Mouse (Mus musculus) kidney, postnatal 0 days (tissue): ENCODE data around the gene Adam17. TPM values are rescaled to one million over a fixed set of nuclear protein-coding genes. Genes with fewer than 3 reads are reported as not detected.

Experiments
- ATAC-seq: fragments of 200-750 bp; cut with Nextera tagmentation; replicated peaks from 2 replicates; pipeline ENCODE4 v1.8.0; 2017; ENCODE audit warnings: low read depth, moderate number of reproducible peaks, moderate TSS enrichment, moderate library complexity; ENCODE audit not compliant: low FRiP score
- DNase-seq: peaks from one replicate; pipeline ENCODE4 v3.0.0-alpha.2; 2016; ENCODE audit warnings: low spot score
- H3K27ac ChIP-seq: fragments of 300-500 bp; sonication (generic); 2 replicates; pipeline ENCODE4 v1.5.1; 2014; ENCODE audit warnings: mild to moderate bottlenecking
- H3K27me3 ChIP-seq: fragments of 300-500 bp; sonication (generic); 2 replicates; pipeline ENCODE4 v1.6.1; 2014; ENCODE audit warnings: low read length, mixed read lengths; ENCODE audit not compliant: insufficient read depth
- H3K36me3 ChIP-seq: fragments of 300-500 bp; sonication (generic); 2 replicates; pipeline ENCODE4 v1.6.1; 2014; ENCODE audit warnings: low read length, mixed read lengths; ENCODE audit not compliant: insufficient read depth
- H3K4me1 ChIP-seq: fragments of 300-500 bp; sonication (generic); replicated peaks from 2 replicates; pipeline ENCODE4 v1.6.1; 2014; ENCODE audit warnings: antibody characterized with exemption, low read length, mixed read lengths; ENCODE audit not compliant: insufficient read depth
- H3K4me2 ChIP-seq: fragments of 300-500 bp; sonication (generic); 2 replicates; pipeline ENCODE4 v1.6.1; 2014; ENCODE audit warnings: mild to moderate bottlenecking, low read length, moderate library complexity, mixed read lengths
- H3K4me3 ChIP-seq: fragments of 300-500 bp; sonication (generic); replicated peaks from 2 replicates; pipeline ENCODE4 v1.5.1; 2014; ENCODE audit warnings: low read depth, low read length
- H3K9ac ChIP-seq: fragments of 300-500 bp; sonication (generic); 2 replicates; pipeline ENCODE4 v1.6.1; 2014; ENCODE audit warnings: low read depth, low read length
- H3K9me3 ChIP-seq: fragments of 300-500 bp; sonication (generic); replicated peaks from 2 replicates; pipeline ENCODE4 v1.6.1; 2016; ENCODE audit warnings: low read length, inconsistent platforms, mixed read lengths
- CTCF ChIP-seq: IDR thresholded peaks from 2 replicates; pipeline ENCODE4 v1.5.1; 2016; ENCODE audit warnings: antibody characterized with exemption, low read depth, mild to moderate bottlenecking, moderate library complexity
- WGBS: fragments of 180-500 bp; shearing (Covaris S2); extraction: QIAGEN DNeasy Blood & Tissue Kit; methylation state at CpG from one replicate; pipeline ENCODE4 v1.1.7; 2014; 5-methylcytosine and 5-hydroxymethylcytosine counted together
- polyA plus RNA-seq: library from polyadenylated mRNA; unstranded; fragments of >200 nt; fragmentation: Nextera tagmentation; extraction: Ambion mirVana; gene quantifications from 2 replicates; pipeline ENCODE4 v1.2.1, GENCODE M21; 2015

Adam17 gene
- polyA plus RNA-seq, 1 experiment from 2014 or later: 34.6 TPM

DNA sequence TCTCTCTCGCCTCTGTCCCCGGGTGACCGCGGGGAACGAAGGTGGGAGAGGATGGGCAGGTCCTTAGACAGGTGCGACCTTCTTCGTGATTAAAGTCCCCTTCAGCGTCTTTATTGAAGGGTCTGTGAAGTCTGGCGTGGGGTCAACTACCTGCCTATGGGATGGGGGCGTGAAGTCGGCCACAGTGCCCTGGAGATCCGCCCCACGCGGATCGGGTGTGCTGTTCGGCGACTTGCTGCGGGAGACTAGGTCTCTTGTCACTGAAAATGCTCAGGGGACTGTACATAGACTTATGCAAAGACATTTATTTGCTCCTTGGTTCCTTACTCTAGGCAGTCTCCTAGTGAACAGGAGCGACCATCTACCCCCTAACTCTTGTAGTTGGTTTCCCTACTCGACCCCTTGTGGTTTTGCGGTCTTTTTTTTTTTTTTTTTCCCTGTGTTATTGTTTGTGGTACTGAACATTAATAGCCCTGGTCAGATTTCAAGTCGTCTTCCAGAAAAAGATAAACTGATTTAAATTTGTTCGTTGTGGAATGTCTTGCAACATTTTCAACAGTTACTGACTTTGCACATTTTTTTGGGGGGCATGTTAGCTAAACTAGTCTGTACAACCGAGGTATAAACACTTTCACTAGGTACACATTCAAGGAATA, 516 bp upstream of the Adam17 start:
- WGBS: 2% methylated on average over 24 of the region's 24 CpGs
- no peaks in the 10 kb centered on the region for H3K4me1 ChIP-seq
- no peaks in the 10 kb centered on the region for H3K9me3 ChIP-seq
- no peak for DNase-seq
- H3K27me3 ChIP-seq: no peaks in the 10 kb centered on the region
- H3K36me3 ChIP-seq: no peaks in the 10 kb centered on the region
- peak; percentile 66; the same call in 1 of the 2 replicates for ATAC-seq
- H3K4me3 ChIP-seq: peak overlapping the region; percentile 69
- H3K27ac ChIP-seq: peak overlapping the region; percentile 95
- no peak for TF ChIP-seq CTCF
- peak overlapping the region; percentile 76 for H3K4me2 ChIP-seq
- H3K9ac ChIP-seq: peak overlapping the region; percentile 74

DNA sequence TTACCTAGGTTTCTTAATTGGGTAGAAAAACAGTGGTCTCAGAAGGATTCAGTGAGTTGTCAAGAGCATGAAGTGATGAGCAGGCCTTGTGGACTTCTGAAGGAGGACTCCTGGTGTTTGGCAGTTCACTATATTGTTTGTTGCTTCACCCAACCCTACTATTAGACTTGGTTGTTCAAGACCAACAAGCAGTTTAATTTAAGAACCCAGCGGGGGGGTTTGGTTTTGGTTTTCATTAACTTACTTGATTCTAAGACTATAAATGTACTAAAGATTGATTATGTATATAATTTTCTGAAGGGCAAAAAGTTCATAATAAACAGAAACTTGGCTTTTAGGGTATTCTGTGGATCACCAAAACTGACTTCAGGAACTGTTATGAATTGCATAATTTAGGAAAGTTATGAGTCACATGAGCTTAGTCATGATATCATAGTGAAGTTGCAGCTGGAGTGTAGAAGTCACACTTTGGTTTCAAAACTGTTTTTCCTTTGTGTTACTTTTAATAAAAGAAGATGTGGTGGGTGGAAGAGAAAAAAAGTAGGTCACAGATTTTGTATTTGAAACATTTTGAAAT, 3.3 kb downstream of the Adam17 start:
- Histone ChIP-seq H3K27me3 (no peaks in the 10 kb centered on the region), H3K4me1 (no peaks in the 10 kb centered on the region), H3K27ac (no peak overlapping the region), H3K9me3 (no peaks in the 10 kb centered on the region), H3K36me3 (no peaks in the 10 kb centered on the region), H3K4me2 (no peak overlapping the region), H3K9ac (no peak overlapping the region), H3K4me3 (no peak overlapping the region)
- no peak for ATAC-seq
- 98% methylated on average over 1 of the region's 1 CpGs for WGBS
- no peak for DNase-seq
- no peak for TF ChIP-seq CTCF

DNA sequence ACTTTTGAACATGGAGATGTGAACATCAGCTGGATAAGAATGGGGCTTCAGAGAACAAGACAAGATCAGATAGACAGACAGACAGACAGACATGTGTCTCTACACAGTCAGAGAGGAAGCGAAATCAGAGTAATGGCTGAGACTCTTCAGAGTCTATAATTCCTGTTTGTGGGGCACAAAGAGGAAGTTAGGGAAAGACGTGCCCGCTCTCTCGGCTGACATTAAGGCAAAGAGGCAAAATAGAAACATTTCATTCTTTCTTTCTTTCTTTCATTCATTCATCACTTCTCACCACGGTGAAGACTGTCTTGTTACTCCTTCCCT, 4.4 kb downstream of the Adam17 start:
- TF ChIP-seq CTCF: no peak
- DNase-seq (no peak), ATAC-seq (no peak)

DNA sequence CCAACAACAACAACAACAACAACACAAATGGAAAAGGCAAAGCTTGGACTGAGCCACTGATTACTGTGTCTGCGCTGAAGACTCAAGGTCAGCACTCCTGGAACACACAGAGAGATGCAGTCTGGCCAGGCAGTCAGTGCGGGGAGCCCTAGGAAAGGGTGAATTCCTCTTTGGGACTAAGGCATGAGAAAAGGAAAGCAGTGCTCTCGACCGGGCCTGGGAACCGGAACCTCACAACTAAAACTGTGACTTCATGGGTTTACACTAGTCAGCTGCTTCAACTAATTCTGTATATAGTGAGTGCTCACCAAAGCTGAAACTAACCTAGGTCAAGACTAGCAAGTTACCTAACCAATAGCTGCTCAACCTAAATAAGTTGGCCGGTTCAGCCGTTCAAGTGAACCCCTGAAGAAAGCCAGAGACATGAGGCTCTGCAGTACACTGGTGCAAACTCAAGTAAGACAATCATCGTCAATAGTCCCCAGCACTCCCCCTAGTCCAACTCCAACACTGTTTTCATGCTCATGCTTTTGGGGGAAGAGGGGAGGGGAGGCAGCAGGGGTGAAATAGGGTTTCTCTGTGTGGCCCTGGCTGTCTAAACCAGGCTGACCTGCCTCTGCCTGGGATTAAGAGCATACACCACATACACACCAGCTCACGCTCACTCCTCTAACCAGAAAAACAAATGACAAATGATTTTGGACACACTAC, 4.9 kb downstream of the Adam17 start:
- Histone ChIP-seq H3K27me3 (no peaks in the 10 kb centered on the region), H3K4me3 (no peak overlapping the region), H3K4me2 (no peak overlapping the region), H3K27ac (no peak overlapping the region), H3K9me3 (no peaks in the 10 kb centered on the region), H3K36me3 (no peaks in the 10 kb centered on the region), H3K9ac (no peak overlapping the region), H3K4me1 (no peaks in the 10 kb centered on the region)
- ATAC-seq: no peak
- DNase-seq: no peak
- no peak for TF ChIP-seq CTCF
- WGBS: 92% methylated on average over 9 of the region's 9 CpGs

More for the DNA sequence above, 4.4 kb downstream of the Adam17 start:
- Histone ChIP-seq H3K4me1 (no peaks in the 10 kb centered on the region), H3K27me3 (no peaks in the 10 kb centered on the region), H3K36me3 (no peaks in the 10 kb centered on the region), H3K4me3 (no peak overlapping the region), H3K9ac (no peak overlapping the region), H3K27ac (no peak overlapping the region), H3K9me3 (no peaks in the 10 kb centered on the region), H3K4me2 (no peak overlapping the region)
- WGBS: 95% methylated on average over 5 of the region's 5 CpGs

DNA sequence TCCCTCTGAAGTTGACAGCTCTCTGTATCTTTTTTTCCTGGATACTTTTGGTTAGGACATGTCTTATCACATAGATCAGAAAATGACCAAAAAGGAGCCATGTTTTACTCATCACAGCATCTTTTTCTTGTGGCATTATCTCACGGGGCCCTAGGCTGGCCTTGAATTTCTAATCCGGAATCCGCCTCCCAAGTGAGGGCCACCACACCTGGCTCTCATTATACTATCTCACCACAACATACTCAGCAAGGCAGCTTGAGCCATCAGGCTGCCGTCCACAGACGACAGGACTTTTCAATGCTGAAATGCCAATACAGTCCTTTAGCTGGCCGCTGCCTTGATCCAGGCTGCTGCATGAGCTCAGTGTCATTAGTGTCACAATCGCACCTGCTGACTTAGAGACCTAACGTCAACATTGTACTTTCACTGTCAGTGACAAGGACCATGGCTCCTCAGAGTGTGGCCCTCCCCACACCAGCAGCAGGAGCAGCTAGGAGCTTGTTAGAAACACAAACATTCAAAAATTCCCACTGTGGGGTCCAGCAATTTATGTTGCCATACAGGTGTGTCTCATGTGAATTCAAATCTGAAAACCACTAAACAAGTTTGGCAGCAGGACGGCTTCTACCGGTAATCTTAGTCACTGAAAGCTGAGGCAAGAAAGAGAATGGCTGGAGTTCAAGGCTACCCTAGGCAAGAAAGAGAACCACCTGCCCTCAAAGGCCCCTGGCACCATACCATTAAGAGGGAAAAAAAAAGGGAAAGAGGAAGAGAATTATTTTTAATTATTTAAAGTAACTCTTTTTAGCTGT, 8.6 kb downstream of the Adam17 start:
- no peak overlapping the region for H3K27ac ChIP-seq
- TF ChIP-seq CTCF: no peak
- no peak overlapping the region for H3K4me3 ChIP-seq
- no peak overlapping the region for H3K9ac ChIP-seq
- H3K27me3 ChIP-seq: no peaks in the 10 kb centered on the region
- WGBS: 86% methylated on average over 10 of the region's 10 CpGs
- no peaks in the 10 kb centered on the region for H3K4me1 ChIP-seq
- DNase-seq (no peak), ATAC-seq (no peak)
- H3K9me3 ChIP-seq: no peaks in the 10 kb centered on the region
- H3K36me3 ChIP-seq: no peaks in the 10 kb centered on the region
- H3K4me2 ChIP-seq: no peak overlapping the region

DNA sequence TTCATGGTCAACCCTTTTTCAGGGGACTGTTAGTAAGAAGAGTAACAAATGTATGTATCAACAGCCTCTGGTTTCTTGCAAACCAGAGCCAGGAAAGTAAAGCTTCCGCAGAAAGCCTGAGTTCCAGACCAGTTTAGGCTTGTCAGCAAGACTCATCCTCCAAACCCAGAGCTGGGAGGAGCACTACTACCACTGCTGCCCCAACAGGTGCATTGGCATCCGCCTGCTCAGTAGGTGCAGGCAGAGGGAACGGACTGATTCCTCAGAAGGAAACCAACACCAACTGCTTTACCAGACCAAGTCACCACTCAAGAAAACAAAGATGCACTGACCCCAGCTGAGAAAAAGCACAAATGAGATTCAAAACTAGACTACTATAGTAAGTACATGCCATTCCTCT, 10.2 kb downstream of the Adam17 start:
- H3K27me3 ChIP-seq: no peaks in the 10 kb centered on the region
- no peak overlapping the region for H3K4me3 ChIP-seq
- DNase-seq (no peak), ATAC-seq (no peak)
- no peak overlapping the region for H3K27ac ChIP-seq
- TF ChIP-seq CTCF: no peak
- no peaks in the 10 kb centered on the region for H3K4me1 ChIP-seq
- 89% methylated on average over 3 of the region's 3 CpGs for WGBS
- H3K36me3 ChIP-seq: no peaks in the 10 kb centered on the region
- H3K9ac ChIP-seq: no peak overlapping the region
- no peaks in the 10 kb centered on the region for H3K9me3 ChIP-seq
- H3K4me2 ChIP-seq: no peak overlapping the region
